Mouse (Mus musculus) T-helper 1 cell (primary cell): ENCODE results near the gene Atp5c1.

ENCODE experiments used
- in situ Hi-C: fragments of 300-600 bp; cut with MboI, MseI; formaldehyde crosslinking; loops from one replicate; pipeline ENCODE4 v1.15.1; 2025; ENCODE audit warnings: high pct_unique_total_duplicates

Gene Atp5c1

DNA sequence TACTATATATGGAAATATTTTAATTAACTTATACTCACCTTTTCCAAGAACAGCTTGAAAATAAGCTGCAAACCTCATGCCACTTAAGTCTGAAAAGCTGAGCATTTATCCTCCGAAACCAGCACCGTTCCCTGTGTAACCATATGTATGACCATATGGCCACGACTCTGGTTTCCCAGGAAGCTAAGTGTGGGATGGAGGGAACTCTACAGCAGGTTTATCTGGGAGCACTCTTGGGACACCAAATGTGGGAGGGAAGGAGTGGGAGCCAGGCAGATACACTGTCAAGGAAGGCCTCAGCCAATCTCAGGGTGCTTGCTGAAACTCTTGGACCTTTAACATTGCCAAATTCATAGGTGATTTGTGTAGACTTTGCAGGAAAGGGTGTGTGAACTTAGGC lies 29.4 kb downstream of the Atp5c1 start:
- in situ Hi-C loops = no loop called here

DNA sequence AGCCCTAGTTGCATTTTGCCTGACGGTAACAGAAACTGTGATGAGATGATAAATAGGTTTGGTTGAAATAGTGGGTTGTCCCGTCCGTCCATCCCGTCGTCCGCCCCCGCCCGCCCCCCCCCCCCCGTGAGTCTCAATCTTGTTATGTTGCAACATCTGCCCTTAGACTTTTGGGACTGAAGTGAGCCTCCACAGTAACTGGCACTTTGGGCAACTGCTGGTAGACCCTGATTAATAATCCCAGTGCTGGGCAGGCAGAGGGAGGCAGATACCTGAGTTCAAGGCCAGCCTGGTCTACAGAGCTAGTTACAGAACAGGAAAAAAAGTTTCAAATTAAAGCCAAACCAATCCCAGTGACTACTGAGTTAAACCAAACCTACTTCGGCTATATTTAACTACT lies 30.9 kb downstream of the Atp5c1 start:
- in situ Hi-C loops = no loop called here

DNA sequence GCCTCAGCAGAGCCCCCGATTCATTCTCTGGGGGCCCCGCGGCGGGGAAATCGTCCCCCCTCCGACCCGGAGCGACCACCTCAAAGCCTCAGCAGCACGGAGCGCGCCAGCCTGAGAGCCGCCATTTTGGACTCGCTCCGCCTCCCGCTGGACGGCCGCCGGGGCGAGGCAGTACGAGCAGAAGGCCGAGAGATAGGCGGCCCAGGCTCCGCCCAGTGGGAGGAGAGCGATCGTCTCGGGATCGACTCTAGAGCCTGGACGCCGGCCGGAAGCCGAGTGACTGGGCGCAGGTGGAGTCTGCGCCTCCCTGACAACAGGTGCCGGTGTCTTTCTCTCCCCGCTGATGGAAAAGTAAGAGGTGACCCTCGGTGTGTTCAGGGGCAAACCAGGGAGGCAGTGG lies 31.8 kb downstream of the Atp5c1 start, which contains the start of gene Taf3:
Gene Taf3 (minus strand): TSS at position 136 of the 400 bp plus-strand sequence.
- in situ Hi-C loops = no loop called here

DNA sequence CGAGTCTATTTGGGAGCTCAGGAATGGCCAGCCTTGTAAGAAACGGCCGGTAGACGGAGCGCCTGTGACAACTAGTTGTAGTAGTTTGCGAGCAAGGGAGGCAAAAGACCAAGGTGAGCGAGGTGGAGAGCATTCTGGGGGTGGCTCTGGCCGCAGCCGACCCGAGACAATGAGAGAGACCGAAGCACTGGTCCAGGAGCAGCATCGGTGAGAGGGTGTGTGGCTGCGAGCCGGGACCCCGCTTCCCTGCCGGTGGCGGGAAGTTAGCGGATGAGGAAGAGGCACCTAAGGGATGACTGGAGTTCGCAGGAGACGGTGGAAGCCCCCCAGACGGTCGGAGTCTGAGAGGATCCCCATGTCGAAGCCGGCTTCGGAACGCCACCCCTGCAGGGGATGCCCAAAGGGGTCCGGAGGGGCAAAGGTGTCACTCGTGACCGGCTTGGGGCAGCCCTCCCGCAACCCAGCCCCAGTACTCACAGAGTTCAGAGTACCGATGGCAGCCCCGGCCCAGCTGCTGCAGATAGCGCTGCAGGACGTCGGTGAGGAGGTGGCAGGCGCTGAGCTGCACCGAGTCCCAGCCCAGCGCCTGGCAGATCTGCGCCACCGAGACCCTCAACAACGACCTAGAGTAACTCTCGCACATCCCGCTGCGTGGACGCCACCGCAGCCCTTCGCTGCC lies 32.4 kb downstream of the Atp5c1 start:
- in situ Hi-C loops = no loop called here

- in situ Hi-C loops = no loop called here
These were observed 45.3 kb downstream of the Atp5c1 start for GRCm38 (mm10) chr2:10034976-10035375.

GRCm38 (mm10) chr2:10033684-10034083 lies 46.6 kb downstream of the Atp5c1 start:
- in situ Hi-C loops = no loop called here

DNA sequence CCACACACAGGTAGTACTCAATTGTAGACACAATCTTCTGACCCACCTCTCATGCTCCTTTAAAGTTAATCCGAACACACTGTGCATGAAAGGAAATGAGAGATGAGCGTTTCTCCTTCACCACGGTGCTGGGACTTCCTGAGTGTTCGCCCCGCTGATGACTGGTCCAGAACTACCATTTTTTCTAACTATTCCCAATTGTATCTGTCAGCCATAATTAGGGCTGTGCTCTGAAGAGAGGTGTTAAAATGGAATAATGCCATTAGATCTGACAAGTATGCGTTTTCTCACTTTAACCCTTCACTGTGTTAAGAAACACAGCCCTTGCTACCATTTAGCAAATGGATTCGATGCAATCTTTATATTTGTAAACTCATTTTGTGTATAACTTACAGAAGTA lies 50.6 kb downstream of the Atp5c1 start:
- in situ Hi-C loops = loop anchor here (10.0 kb wide), 1 partner anchor 475 kb away; no protein-coding TSS in a partner anchor

- in situ Hi-C loops = loop anchor here (10.0 kb wide), 1 partner anchor 469 kb away; no protein-coding TSS in a partner anchor
These were observed 56.0 kb downstream of the Atp5c1 start for GRCm38 (mm10) chr2:10024264-10024663.

DNA sequence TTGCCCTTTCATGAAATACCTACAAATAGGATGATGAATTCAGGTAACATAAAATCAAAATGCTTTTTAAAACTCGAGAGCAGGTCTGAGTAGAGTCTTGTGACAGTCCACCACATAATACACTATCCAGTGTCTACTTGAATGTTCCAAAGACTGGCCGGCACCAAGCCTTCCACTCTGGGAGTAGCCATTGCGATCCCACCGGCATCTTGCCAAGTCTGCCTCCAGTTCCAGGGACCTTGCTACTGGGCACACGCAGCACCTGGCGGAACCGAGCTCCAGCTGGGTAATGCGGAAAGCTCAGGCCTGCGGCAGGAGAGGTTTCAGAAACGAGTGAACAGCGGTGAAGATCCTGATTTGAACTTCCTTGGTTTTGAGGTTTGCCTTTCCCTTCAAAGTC lies 59.0 kb downstream of the Atp5c1 start:
- in situ Hi-C loops = loop anchor here (10.0 kb wide), 1 partner anchor 466 kb away; no protein-coding TSS in a partner anchor

GRCm38 (mm10) chr2:10014951-10015635 lies 65.2 kb downstream of the Atp5c1 start:
- in situ Hi-C loops = loop anchor here (5.0 kb wide), 1 partner anchor 108 kb away; no protein-coding TSS in a partner anchor

DNA sequence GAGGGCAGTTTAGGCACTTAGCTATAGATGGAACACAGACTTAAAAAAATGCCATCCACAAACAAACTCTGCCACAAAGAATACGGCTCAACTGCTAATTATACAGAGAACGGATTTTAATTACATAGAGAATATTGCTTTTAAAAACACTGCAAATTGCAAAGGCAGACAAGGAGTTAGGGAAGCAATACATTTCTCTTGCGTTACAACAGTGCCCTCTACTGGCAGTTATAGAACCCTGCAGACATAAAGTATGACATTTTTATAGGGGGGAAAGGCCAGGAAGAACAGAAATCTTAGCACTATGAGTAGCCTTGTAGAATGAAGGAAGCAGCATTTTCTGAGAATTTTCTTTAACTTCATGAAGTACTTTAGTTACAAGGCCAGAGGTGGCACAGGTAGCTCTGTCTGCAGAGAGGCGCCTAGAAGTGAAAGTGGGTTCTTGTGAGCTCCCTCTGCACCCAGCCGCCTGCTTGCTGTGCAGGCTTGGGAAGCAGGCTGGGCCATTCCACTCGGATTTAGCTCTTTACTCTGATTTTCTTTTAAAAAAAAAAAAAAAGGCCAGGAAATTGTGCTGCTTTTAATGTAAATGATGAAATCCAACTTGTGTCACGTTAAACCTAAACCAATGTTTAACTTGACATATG lies 69.9 kb downstream of the Atp5c1 start:
- in situ Hi-C loops = no loop called here

DNA sequence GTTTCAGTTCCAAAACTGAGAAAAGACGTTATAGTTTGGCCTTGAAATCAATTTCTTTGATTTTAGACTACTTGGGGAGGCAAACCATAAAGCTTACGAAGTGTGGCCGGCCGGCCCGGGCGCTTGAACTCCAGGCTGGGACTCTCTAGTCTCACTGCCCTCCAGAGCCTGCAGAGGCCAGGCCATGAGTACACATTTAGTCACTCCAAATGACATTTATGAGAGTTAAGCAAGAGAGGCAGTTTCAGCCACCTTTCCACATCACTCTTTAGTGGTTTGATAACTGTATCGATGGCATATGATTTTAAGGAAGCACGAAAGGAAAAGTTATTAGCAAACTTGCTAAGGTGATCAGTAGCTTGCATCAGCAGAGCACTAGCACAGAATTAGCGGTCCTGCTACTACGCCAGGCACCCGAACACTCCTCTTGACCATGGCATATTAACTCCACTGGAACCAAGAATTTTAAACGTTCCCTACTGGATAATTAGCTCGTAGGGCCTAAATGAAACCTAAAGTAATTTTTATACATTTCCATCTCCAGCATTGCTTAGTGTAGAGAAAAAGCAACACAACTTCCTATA lies 70.5 kb downstream of the Atp5c1 start:
- in situ Hi-C loops = loop anchor here (10.0 kb wide), 1 partner anchor 1335 kb away; no protein-coding TSS in a partner anchor

DNA sequence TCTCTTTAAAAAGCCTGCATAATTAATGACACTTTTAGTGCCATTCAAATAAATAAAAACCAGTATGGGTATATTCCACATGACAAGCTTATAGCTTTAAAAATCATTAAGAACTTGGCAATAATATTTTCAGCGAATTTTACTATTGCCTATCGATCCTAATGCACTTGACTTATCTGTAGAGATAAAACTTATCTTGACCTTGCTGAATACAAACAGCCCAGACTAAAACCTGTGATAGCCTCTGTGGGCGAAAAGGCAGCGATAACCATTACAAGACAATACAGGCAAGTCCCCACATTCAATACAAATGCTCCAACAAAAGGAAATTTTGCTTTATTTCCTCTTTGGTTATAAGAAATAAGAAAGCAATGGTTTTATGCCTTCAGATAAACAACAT lies 71.7 kb downstream of the Atp5c1 start:
- in situ Hi-C loops = loop anchor here (10.0 kb wide), 1 partner anchor 1334 kb away; no protein-coding TSS in a partner anchor
